Mouse (Mus musculus) heart, postnatal 0 days (tissue): ENCODE measurements at regions not wholly inside any gene's neighbourhood (a gene's known extent, or its start where the extent isn't known, plus 50 kb on each side); places are given as distances from the start of the nearest gene placed in this dataset.

Experiments used
- CTCF ChIP-seq: IDR thresholded peaks from 2 replicates; pipeline ENCODE4 v1.5.1; 2016; ENCODE audit warnings: antibody characterized with exemption, control low read depth, low read depth
- EP300 ChIP-seq: IDR thresholded peaks from 2 replicates; pipeline ENCODE4 v1.6.1; 2016; ENCODE audit warnings: antibody characterized with exemption, low read depth

DNA sequence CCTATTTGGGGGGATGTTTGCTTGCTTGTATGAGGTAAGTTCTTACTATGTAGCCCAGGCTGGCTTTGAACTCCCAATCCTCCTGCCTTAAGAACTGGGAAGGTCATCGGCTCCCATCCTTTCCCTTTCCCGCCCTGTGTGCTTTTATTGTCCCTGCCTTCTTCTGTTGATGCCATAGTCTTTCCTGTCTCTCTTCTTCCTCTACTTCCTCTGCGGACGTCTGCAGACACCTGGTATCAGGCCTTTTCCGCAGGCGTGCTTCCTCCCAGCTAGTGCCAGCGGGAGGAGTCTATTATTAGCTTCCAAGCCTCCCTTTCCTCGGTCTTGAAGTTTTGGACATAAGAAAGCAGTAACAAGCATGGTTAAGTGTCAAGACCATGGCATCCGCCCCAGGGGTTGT is 83.9 kb upstream of the Kit start:
- TF ChIP-seq CTCF (no peak), EP300 (no peak)
